Mouse (Mus musculus) stomach, embryonic 16.5 days (tissue): ENCODE results near the gene Spata13. TPM values are rescaled to one million over a fixed set of nuclear protein-coding genes. Genes with fewer than 3 reads are reported as not detected.
A peak's percentile ranks its signal among the peaks of the same experiment; 100 is the strongest.

ENCODE experiments used
- ATAC-seq: fragments of 200-750 bp; cut with Nextera tagmentation; 2 replicates; pipeline ENCODE4 v1.8.0; 2017; ENCODE audit warnings: moderate number of reproducible peaks, moderate TSS enrichment; ENCODE audit not compliant: insufficient read depth, low FRiP score
- H3K27ac ChIP-seq: fragments of 300-500 bp; sonication (generic); 2 replicates; pipeline ENCODE4 v1.5.1; 2014; ENCODE audit warnings: low read length
- H3K27me3 ChIP-seq: fragments of 300-500 bp; sonication (generic); 2 replicates; pipeline ENCODE4 v1.6.1; 2014; ENCODE audit warnings: low read length, control low read depth, mixed read lengths; ENCODE audit not compliant: control insufficient read depth, insufficient read depth
- H3K36me3 ChIP-seq: fragments of 300-500 bp; sonication (generic); 2 replicates; pipeline ENCODE4 v1.6.1; 2014; ENCODE audit warnings: low read length; ENCODE audit not compliant: control insufficient read depth, insufficient read depth
- H3K4me1 ChIP-seq: fragments of 300-500 bp; sonication (generic); 2 replicates; pipeline ENCODE4 v1.6.1; 2014; ENCODE audit warnings: low read length, control low read depth, mixed read lengths; ENCODE audit not compliant: control insufficient read depth, insufficient read depth
- H3K4me2 ChIP-seq: fragments of 300-500 bp; sonication (generic); 2 replicates; pipeline ENCODE4 v1.6.1; 2014; ENCODE audit warnings: low read depth, low read length, mixed read lengths
- H3K4me3 ChIP-seq: fragments of 300-500 bp; sonication (generic); replicated peaks from 2 replicates; pipeline ENCODE4 v1.5.1; 2014; ENCODE audit warnings: mild to moderate bottlenecking, low read length
- H3K9ac ChIP-seq: fragments of 300-500 bp; sonication (generic); 2 replicates; pipeline ENCODE4 v1.6.1; 2014; ENCODE audit warnings: low read length
- H3K9me3 ChIP-seq: fragments of 300-500 bp; sonication (generic); replicated peaks from 2 replicates; pipeline ENCODE4 v1.6.1; 2016; ENCODE audit warnings: low read length, control low read depth; ENCODE audit not compliant: control insufficient read depth
- WGBS: fragments of 180-500 bp; shearing (Covaris S2); extraction: QIAGEN DNeasy Blood & Tissue Kit; methylation state at CpG from one replicate; pipeline ENCODE4 v1.1.7; 2014; 5-methylcytosine and 5-hydroxymethylcytosine counted together
- polyA plus RNA-seq: library from polyadenylated mRNA; unstranded; fragments of >200 nt; fragmentation: Nextera tagmentation; extraction: Ambion mirVana; gene quantifications from 2 replicates; pipeline ENCODE4 v1.2.1, GENCODE M21; 2015

Gene Spata13
- polyA plus RNA-seq, 1 experiment from 2014 or later, result 23.2 TPM

DNA sequence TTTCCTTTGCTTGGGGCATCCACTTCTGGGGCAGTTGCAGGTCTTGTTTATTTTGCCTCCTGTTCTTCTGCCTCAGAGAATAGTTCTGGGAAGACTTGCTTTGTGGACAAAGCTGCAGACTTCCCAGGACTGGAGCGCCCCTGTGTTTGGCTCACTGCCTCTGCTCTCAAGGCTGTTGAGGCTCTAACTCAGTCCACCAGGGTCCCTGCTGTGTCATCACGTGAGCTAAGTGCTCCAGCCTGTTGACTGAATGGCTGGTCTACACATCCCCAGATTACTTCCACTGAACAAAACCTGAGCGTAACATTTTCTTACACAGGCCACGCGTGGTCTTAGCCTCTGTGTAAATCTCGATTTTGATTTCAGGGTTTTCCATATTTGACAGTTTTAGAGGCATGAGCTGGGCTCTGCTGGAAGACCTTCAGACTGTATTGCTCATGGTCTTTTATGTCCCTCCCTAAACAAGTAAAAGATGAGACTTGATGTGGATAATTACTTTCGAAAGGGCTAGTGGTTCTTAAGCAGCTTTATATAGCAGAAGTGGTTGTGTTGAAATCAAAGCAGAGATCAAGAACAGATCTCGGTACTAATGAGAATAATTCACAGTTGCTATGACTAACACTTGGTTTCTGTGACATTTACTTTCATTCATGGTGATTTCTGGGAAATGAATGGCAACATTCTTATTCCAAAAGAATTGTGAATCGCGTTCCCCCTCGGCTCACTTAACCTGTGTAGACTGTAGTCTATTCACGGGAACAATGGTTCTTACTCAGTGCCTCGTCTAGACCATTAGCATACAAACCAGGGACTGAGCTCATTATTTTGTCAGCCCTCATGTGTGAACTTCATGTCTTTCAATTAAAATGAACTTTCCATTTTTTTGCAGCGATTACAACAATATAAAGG is 119.3 kb downstream of the Spata13 start:
- Histone ChIP-seq H3K36me3 (peaks cover 13% of the 10 kb centered on the region; the same call in 1 of the 2 replicates), H3K9ac (no peak overlapping the region), H3K4me2 (no peak overlapping the region), H3K9me3 (no peaks in the 10 kb centered on the region), H3K27me3 (no peaks in the 10 kb centered on the region), H3K4me3 (no peak overlapping the region), H3K27ac (no peak overlapping the region), H3K4me1 (no peaks in the 10 kb centered on the region)
- WGBS, result 84% methylated on average over 14 of the region's 14 CpGs
- no peak for ATAC-seq

- H3K27me3 ChIP-seq, result no peaks in the 10 kb centered on the region
- no peak overlapping the region for H3K4me2 ChIP-seq
- no peak for ATAC-seq
- peaks cover 13% of the 10 kb centered on the region; the same call in 1 of the 2 replicates for H3K36me3 ChIP-seq
- no peak overlapping the region for H3K4me3 ChIP-seq
- H3K4me1 ChIP-seq, result no peaks in the 10 kb centered on the region
- 94% methylated on average over 10 of the region's 10 CpGs for WGBS
- no peak overlapping the region for H3K27ac ChIP-seq
- no peaks in the 10 kb centered on the region for H3K9me3 ChIP-seq
- no peak overlapping the region for H3K9ac ChIP-seq
Observed at GRCm38 (mm10) chr14:60753801-60754126, 120.0 kb downstream of the Spata13 start.

GRCm38 (mm10) chr14:60754656-60755055 is 120.9 kb downstream of the Spata13 start:
- no peaks in the 10 kb centered on the region for H3K9me3 ChIP-seq
- no peak overlapping the region for H3K9ac ChIP-seq
- H3K4me2 ChIP-seq, result no peak overlapping the region
- no peaks in the 10 kb centered on the region for H3K4me1 ChIP-seq
- no peak overlapping the region for H3K4me3 ChIP-seq
- H3K27ac ChIP-seq, result no peak overlapping the region
- no peaks in the 10 kb centered on the region for H3K27me3 ChIP-seq
- WGBS, result 98% methylated on average over 5 of the region's 5 CpGs
- ATAC-seq, result no peak
- peaks cover 13% of the 10 kb centered on the region; the same call in 1 of the 2 replicates for H3K36me3 ChIP-seq

DNA sequence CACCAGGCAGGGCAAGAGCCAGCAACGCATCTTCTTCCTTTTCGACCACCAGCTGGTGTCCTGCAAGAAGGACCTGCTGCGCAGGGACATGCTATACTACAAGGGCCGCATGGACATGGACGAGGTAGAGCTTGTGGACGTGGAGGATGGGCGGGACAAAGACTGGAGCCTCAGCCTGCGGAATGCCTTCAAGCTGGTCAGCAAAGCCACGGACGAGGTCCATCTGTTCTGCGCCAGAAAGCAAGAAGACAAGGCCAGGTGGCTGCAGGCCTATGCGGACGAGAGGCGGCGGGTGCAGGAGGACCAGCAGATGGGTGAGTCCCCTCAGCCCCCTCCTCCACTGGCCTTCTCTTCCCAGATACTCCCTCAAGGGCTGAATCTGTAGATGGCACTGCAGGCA is 122.5 kb downstream of the Spata13 start:
- Histone ChIP-seq H3K9ac (no peak overlapping the region), H3K4me2 (no peak overlapping the region), H3K4me1 (no peaks in the 10 kb centered on the region), H3K36me3 (peaks cover 11% of the 10 kb centered on the region; the same call in 1 of the 2 replicates), H3K4me3 (no peak overlapping the region), H3K27ac (no peak overlapping the region), H3K9me3 (no peaks in the 10 kb centered on the region), H3K27me3 (no peaks in the 10 kb centered on the region)
- ATAC-seq, result 0 out of 2 replicates have a peak, but pooled peaks have one; percentile 54
- 72% methylated on average over 15 of the region's 15 CpGs for WGBS

DNA sequence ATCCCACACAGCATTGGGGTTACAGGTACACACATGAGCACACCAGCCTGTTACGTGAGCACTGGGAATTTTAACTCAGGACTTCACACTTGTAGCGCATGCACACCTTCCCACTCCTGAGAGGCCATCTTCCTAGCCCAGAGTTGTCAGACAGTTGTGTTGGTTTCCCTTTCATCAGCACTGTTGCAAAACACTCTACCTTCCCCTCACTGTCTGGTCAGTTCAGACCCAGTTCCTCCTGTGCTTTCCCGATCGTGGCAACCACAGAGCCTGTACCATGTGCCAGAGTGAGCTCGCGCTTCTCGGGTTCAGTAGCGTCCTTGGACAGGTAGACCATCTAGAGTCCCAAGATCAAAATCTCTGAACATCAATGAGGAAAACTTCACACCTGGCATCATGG is 123.5 kb downstream of the Spata13 start:
- 86% methylated on average over 8 of the region's 8 CpGs for WGBS
- Histone ChIP-seq H3K9ac (no peak overlapping the region), H3K36me3 (0 out of 2 replicates have a peak, but pooled peaks cover 11% of the 10 kb centered on the region), H3K4me3 (no peak overlapping the region), H3K27ac (no peak overlapping the region), H3K27me3 (no peaks in the 10 kb centered on the region), H3K9me3 (no peaks in the 10 kb centered on the region), H3K4me1 (no peaks in the 10 kb centered on the region), H3K4me2 (no peak overlapping the region)
- no peak for ATAC-seq

DNA sequence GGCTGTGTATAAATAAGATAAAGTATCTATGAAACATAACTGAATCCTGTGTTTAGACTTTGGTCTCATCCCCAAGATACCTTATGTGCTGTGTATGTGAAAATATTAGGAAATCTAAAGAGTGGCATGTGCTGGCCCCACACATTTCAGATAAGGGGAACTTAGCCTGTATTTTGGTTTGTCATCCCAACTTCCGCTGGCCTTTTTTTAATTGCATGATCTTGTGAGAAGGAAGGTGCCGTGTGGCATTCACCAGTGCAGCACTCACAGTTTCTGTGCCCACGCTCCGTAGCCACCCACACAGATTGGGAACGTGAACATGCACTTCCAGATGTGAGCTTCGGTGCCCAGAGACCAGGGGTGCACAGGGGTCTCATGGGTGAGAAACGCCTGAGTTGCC is 123.9 kb downstream of the Spata13 start:
- Histone ChIP-seq H3K4me3 (no peak overlapping the region), H3K4me1 (0 out of 2 replicates have a peak, but pooled peaks cover 2% of the 10 kb centered on the region), H3K9ac (no peak overlapping the region), H3K27me3 (no peaks in the 10 kb centered on the region), H3K27ac (no peak overlapping the region), H3K36me3 (0 out of 2 replicates have a peak, but pooled peaks cover 11% of the 10 kb centered on the region), H3K4me2 (no peak overlapping the region), H3K9me3 (no peaks in the 10 kb centered on the region)
- no peak for ATAC-seq
- 88% methylated on average over 7 of the region's 7 CpGs for WGBS

DNA sequence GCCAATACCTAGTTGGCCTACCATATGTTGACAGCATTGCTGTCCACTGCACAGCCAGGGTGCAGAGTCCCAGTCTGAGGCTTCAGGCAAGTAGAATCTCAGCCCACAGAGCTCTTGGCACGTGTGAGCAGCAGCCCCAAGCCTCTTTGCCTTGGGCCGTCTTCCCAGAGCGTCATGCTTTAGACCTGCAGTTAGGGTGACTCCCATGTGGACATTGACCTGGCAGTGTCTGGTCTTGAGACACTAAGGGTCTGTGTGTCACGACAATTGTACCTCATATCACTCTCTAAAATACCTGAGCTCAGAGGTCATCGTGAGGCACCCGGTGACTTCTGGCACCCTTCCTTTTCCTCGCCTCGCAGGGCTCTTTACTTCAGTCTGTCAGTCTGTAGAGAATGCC is 125.3 kb downstream of the Spata13 start:
- Histone ChIP-seq H3K4me3 (no peak overlapping the region), H3K27me3 (no peaks in the 10 kb centered on the region), H3K36me3 (0 out of 2 replicates have a peak, but pooled peaks cover 11% of the 10 kb centered on the region), H3K9me3 (no peaks in the 10 kb centered on the region), H3K4me2 (no peak overlapping the region), H3K4me1 (0 out of 2 replicates have a peak, but pooled peaks cover 3% of the 10 kb centered on the region), H3K27ac (no peak overlapping the region), H3K9ac (no peak overlapping the region)
- no peak for ATAC-seq
- WGBS, result 91% methylated on average over 8 of the region's 8 CpGs

DNA sequence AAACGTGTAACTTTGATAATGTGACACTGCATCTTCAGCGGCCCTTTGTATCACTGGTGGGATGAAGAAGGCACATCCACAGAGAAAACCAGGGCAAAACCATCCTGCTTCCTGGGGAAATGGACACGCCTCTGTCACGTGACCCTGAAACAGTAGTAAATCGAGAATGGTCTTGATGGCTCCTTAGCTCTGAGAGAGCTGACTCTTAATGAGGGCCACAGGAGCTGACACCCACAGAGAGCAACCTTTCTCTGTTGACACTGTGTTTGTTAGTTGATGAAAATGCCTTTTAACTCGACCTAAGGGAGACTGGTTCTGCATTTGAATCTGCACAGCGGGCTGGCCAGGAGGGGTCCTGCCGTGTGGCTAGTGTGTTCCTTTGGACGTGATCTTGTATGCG is 128.0 kb downstream of the Spata13 start:
- ATAC-seq, result no peak
- no peak overlapping the region for H3K9ac ChIP-seq
- 76% methylated on average over 10 of the region's 10 CpGs for WGBS
- H3K9me3 ChIP-seq, result no peaks in the 10 kb centered on the region
- no peak overlapping the region for H3K27ac ChIP-seq
- H3K4me2 ChIP-seq, result no peak overlapping the region
- H3K4me1 ChIP-seq, result 0 out of 2 replicates have a peak, but pooled peaks cover 3% of the 10 kb centered on the region
- H3K4me3 ChIP-seq, result no peak overlapping the region
- H3K27me3 ChIP-seq, result no peaks in the 10 kb centered on the region
- H3K36me3 ChIP-seq, result 0 out of 2 replicates have a peak, but pooled peaks cover 5% of the 10 kb centered on the region

DNA sequence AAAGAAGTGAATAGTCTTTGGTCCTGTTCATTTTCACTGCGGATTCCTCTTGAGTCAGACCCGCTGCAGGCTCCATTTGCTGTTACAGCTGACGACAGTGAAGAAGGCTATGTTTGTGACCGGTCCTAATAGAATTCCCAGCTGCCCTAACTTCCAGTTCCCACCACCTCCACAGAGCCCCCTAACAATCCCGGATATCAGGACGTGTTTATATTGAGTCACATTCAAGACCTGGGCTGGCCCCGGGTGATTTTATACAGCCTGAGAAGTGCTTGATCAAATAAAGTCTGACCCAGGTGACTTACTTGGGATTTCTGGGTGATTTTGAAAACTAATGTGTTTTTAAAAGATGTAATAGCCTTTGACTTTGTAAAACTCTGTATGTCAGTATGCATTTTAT is 129.0 kb downstream of the Spata13 start:
- no peak overlapping the region for H3K4me2 ChIP-seq
- 44% methylated on average over 7 of the region's 7 CpGs for WGBS

More for the DNA sequence above, 129.0 kb downstream of the Spata13 start:
- no peak overlapping the region for H3K9ac ChIP-seq
- no peak for ATAC-seq
- no peak overlapping the region for H3K4me3 ChIP-seq
- H3K4me1 ChIP-seq, result 0 out of 2 replicates have a peak, but pooled peaks cover 3% of the 10 kb centered on the region
- no peaks in the 10 kb centered on the region for H3K9me3 ChIP-seq
- H3K27ac ChIP-seq, result no peak overlapping the region
- 0 out of 2 replicates have a peak, but pooled peaks cover 5% of the 10 kb centered on the region for H3K36me3 ChIP-seq
- H3K27me3 ChIP-seq, result no peaks in the 10 kb centered on the region
